Mouse (Mus musculus): ENCODE measurements around the gene Galns. TPM values are rescaled to one million over a fixed set of nuclear protein-coding genes. Genes with fewer than 3 reads are reported as not detected.

Gene Galns
- polyA plus RNA-seq, 1 experiment from 2014 or later = 6.4 TPM

DNA sequence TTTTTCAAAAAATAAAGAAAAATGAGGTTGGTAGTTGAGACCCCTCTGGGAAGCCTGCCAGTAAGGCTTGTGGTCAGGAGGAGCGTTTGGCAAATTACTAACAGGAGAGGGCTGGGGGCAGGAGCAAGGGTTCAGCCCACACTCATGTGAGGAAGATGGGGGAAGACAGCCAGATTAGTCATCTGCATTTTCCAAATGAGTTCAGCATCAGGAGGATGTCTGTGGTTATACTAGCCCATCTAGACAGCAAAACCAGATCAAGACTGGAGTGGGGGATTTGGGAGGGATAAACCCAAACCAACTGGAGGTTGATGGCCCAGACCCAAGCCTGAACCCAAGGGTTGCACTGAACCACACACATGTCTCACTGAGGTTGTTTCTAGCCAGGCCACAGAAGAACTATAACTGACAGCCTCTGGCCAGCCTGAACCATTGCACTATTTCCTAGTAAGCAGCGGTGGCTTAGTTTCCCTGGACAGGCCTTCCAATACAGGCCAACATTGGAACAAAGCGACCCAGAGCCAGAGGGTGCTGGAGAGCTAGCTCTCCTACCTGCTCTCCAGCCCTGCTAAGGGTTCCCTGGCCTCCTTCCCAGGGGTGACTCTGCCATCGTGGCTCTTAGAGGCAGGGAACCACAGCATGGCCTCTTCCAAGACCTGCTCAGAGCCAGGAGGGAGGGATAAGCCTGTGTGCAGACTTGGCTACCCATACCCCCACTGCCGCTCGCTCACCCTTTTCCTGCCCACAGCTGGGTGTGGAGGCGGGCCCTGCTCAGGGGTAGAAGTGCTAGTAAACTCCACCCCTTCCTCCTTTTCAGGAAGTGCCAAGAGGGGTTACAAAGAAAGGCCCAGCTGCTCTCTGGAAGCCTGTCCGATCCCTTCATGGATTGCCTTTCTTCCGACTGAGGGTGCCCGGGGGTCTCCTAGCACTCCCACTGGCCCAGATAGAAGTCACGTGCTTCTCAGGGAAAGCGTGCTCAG is 54.9 kb downstream of the Galns start:
- WGBS = 70% methylated on average over 12 of the region's 12 CpGs
- H3K4me3 ChIP-seq (ENCODE audit: low read depth, low read length) = no peak overlapping the region
- no peaks in the 10 kb centered on the region for H3K36me3 ChIP-seq (ENCODE audit: control insufficient read depth, insufficient read depth, low read length)
- no peaks in the 10 kb centered on the region for H3K4me1 ChIP-seq (ENCODE audit: control insufficient read depth, insufficient read depth, low read length)
- H3K4me2 ChIP-seq = no peak overlapping the region
- ATAC-seq (ENCODE audit: low FRiP score) (no peak), DNase-seq (ENCODE audit: low spot score, missing footprints) (peak; percentile 80)
- H3K27ac ChIP-seq (ENCODE audit: low read depth, low read length) = no peak overlapping the region
- peaks cover 5% of the 10 kb centered on the region for H3K27me3 ChIP-seq (ENCODE audit: control insufficient read depth, insufficient read depth, low read length)
- H3K9ac ChIP-seq (ENCODE audit: low read length) = no peak overlapping the region
- no peaks in the 10 kb centered on the region for H3K9me3 ChIP-seq (ENCODE audit: control insufficient read depth, low read length)

DNA sequence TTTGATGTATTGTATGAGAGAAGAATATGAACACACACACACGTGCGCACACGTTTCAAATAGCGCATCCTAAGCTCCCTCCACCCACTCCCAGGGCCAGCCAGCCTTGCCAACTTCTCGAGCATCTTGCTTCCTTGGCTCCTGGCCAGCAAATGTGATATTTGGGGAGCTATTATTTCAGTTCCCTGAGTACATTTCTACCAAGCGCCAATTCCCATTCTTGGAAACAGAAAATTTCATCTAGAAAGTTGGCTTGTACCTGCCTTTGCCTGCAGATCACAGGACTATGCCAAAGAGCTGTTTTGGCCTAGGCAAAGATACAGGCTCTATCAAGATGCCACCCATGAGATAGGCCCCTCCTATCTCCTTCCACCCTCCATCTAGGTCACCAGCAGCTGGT is 56.5 kb downstream of the Galns start:
- WGBS = 91% methylated on average over 6 of the region's 6 CpGs
- H3K27me3 ChIP-seq (ENCODE audit: control insufficient read depth, insufficient read depth, low read length) = peaks cover 21% of the 10 kb centered on the region
- no peak for ATAC-seq (ENCODE audit: low FRiP score)
- no peak overlapping the region for H3K4me3 ChIP-seq (ENCODE audit: low read depth, low read length)
- no peaks in the 10 kb centered on the region for H3K36me3 ChIP-seq (ENCODE audit: control insufficient read depth, insufficient read depth, low read length)
- H3K9ac ChIP-seq (ENCODE audit: low read length) = no peak overlapping the region
- no peaks in the 10 kb centered on the region for H3K9me3 ChIP-seq (ENCODE audit: control insufficient read depth, low read length)
- DNase-seq (ENCODE audit: low spot score, missing footprints) = no peak
- no peak overlapping the region for H3K4me2 ChIP-seq
- H3K4me1 ChIP-seq (ENCODE audit: control insufficient read depth, insufficient read depth, low read length) = peaks cover 4% of the 10 kb centered on the region; the same call in 1 of the 2 replicates
- H3K27ac ChIP-seq (ENCODE audit: low read depth, low read length) = no peak overlapping the region

DNA sequence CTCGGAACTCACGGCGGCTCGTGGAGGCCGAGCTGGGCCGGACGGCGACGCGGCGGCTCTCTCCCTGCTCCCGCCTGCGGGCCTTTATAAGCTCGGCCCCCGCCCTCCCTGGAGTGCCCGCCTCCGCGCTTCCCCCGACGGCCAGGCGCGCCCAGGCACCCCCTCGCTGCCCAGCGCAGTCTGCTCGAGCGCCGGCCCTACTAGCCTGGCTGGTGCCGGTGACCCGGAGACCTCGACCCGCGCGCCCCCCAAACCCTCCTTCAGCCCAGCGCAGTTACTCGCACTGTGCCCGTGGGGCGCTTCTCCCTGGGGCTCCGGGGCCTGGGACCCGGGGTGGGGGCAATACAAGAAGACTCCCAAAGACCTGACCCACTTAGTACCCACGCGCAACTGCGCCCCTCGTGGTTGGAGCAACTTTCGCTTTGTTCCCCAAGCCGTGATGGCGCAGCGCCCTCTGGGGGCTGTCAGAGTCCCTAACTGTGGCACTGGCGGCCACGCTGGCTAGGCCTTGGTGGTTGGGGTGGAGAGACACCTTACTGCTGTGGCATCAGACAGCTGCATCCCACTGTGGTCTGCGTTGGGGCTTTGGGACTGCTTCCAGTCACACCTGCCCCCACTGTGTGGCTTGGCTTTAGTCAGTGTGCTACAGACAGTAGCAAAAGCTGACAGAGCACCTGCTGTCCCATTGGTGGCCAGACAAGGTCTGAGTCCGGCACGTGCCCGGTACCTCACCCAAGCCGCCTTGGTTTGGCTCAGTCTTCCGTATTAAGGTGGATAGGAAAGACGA is 59.8 kb downstream of the Galns start, which contains the start of gene Piezo1:
Piezo1 (minus strand) TSS at position 65 of the 787 bp plus-strand sequence.
- DNase-seq (ENCODE audit: low spot score, missing footprints) (peak; percentile 97), ATAC-seq (ENCODE audit: low FRiP score) (peak; percentile 67)
- H3K4me2 ChIP-seq = peak within 1 kb of the TSS; percentile 68
- H3K4me3 ChIP-seq (ENCODE audit: low read depth, low read length) = peak within 1 kb of the TSS; percentile 41
- H3K27me3 ChIP-seq (ENCODE audit: control insufficient read depth, insufficient read depth, low read length) = peaks cover 21% of the 10 kb centered on the region
- H3K27ac ChIP-seq (ENCODE audit: low read depth, low read length) = no peak within 1 kb of the TSS
- peak within 1 kb of the TSS; percentile 59 for H3K9ac ChIP-seq (ENCODE audit: low read length)
- no peaks in the 10 kb centered on the region for H3K36me3 ChIP-seq (ENCODE audit: control insufficient read depth, insufficient read depth, low read length)
- WGBS = 11% methylated on average over 56 of the region's 56 CpGs
- H3K9me3 ChIP-seq (ENCODE audit: control insufficient read depth, low read length) = no peaks in the 10 kb centered on the region
- H3K4me1 ChIP-seq (ENCODE audit: control insufficient read depth, insufficient read depth, low read length) = peaks cover 4% of the 10 kb centered on the region

DNA sequence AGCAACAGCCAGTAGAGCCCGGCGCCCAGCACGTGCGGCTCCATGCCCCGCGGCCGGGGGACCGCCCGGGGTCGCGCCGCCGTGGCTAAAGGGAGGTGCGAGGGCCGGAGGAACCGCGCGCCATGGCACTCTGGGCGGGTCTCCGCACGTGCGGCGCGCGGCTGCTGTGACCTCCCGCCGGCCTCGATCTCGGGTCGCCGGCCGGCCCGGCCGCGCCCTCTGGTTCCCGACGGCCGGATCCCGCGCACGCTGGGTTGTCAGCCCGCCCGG is 60.3 kb downstream of the Galns start:
- peak overlapping the region; percentile 59 for H3K9ac ChIP-seq (ENCODE audit: low read length)
- H3K36me3 ChIP-seq (ENCODE audit: control insufficient read depth, insufficient read depth, low read length) = no peaks in the 10 kb centered on the region
- peaks cover 21% of the 10 kb centered on the region for H3K27me3 ChIP-seq (ENCODE audit: control insufficient read depth, insufficient read depth, low read length)
- ATAC-seq (ENCODE audit: low FRiP score) (peak; percentile 41; the same call in 1 of the 2 replicates), DNase-seq (ENCODE audit: low spot score, missing footprints) (no peak)
- peaks cover 4% of the 10 kb centered on the region for H3K4me1 ChIP-seq (ENCODE audit: control insufficient read depth, insufficient read depth, low read length)
- H3K9me3 ChIP-seq (ENCODE audit: control insufficient read depth, low read length) = no peaks in the 10 kb centered on the region
- WGBS = under 1% methylated on average over 42 of the region's 43 CpGs
- peak overlapping the region; percentile 41 for H3K4me3 ChIP-seq (ENCODE audit: low read depth, low read length)
- H3K27ac ChIP-seq (ENCODE audit: low read depth, low read length) = no peak overlapping the region
- peak overlapping the region; percentile 68 for H3K4me2 ChIP-seq

DNA sequence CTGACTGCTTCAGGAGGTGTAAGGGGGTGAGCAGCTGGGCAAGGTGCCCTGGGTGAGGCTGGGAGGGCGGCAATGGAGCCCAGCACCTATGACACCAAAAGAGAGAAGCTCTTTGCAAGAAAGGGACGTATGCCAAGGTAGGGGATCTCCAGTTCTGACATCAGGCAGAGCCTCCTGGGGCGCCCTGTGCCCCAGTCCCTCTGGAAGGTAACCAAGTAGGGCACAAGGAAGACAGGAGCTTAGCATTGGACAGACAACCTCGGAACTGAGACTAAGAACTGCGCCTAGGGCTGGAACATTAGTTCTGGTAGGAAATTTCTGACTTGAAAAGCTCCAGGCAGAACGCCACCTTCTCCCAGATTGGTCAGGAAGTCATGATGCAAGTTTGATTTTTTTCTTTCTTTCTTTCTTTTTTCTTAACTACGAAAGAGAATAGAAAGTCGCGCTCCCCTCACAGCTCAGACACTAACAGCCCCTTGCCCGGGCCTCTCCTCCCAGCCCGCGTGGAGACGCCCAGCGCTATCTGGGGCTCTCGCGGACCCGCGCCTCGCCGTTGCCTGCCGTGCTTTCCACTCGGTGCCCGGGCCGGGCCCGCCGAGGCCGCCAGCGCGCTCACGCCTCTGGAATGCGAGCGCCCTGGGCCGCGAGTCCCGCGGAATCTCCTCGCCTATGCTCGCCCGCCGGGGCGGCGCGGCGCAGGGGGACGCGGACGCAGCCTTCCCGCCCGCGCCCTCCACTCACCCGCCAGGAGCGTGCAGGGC is 60.8 kb downstream of the Galns start:
- ATAC-seq (ENCODE audit: low FRiP score) = peak; percentile 40; the same call in 1 of the 2 replicates
- 6% methylated on average over 39 of the region's 52 CpGs for WGBS
- DNase-seq (ENCODE audit: low spot score, missing footprints) = no peak
- Histone ChIP-seq H3K4me3 (ENCODE audit: low read depth, low read length) (peak overlapping the region; percentile 41), H3K9ac (ENCODE audit: low read length) (peak overlapping the region; percentile 59), H3K4me2 (peak overlapping the region; percentile 68), H3K36me3 (ENCODE audit: control insufficient read depth, insufficient read depth, low read length) (no peaks in the 10 kb centered on the region), H3K27ac (ENCODE audit: low read depth, low read length) (no peak overlapping the region), H3K9me3 (ENCODE audit: control insufficient read depth, low read length) (no peaks in the 10 kb centered on the region), H3K27me3 (ENCODE audit: control insufficient read depth, insufficient read depth, low read length) (peaks cover 21% of the 10 kb centered on the region), H3K4me1 (ENCODE audit: control insufficient read depth, insufficient read depth, low read length) (peaks cover 4% of the 10 kb centered on the region)

- no peaks in the 10 kb centered on the region for H3K9me3 ChIP-seq (ENCODE audit: control insufficient read depth, low read length)
- DNase-seq (ENCODE audit: low spot score, missing footprints) (no peak), ATAC-seq (ENCODE audit: low FRiP score) (no peak)
- no peak overlapping the region for H3K27ac ChIP-seq (ENCODE audit: low read depth, low read length)
- H3K4me3 ChIP-seq (ENCODE audit: low read depth, low read length) = no peak overlapping the region
- no peak overlapping the region for H3K9ac ChIP-seq (ENCODE audit: low read length)
- peaks cover 4% of the 10 kb centered on the region for H3K4me1 ChIP-seq (ENCODE audit: control insufficient read depth, insufficient read depth, low read length)
- no peaks in the 10 kb centered on the region for H3K36me3 ChIP-seq (ENCODE audit: control insufficient read depth, insufficient read depth, low read length)
- H3K4me2 ChIP-seq = no peak overlapping the region
- 94% methylated on average over 3 of the region's 3 CpGs for WGBS
- H3K27me3 ChIP-seq (ENCODE audit: control insufficient read depth, insufficient read depth, low read length) = peaks cover 21% of the 10 kb centered on the region
Measured at GRCm38 (mm10) chr8:122548891-122549439, 62.3 kb downstream of the Galns start.

DNA sequence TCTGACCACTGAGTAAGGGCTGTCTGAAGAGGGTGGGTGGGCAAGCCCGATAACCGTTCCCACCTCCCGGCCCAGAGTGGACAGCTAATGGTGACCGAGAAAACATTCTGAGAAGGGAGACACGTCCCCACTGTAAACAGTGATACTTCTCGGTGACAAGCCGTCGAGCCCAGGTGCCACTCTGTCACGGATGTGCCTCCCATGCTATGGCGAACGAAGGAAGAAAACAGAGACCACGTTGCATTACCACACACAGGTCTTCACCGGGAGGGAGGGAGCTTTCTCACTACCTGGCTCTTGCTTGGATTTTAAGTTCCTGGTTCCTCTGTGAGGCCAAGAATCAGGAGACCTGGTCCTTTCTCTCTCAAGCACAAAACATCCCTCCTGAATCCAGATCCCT is 62.9 kb downstream of the Galns start:
- H3K4me2 ChIP-seq = no peak overlapping the region
- no peak overlapping the region for H3K4me3 ChIP-seq (ENCODE audit: low read depth, low read length)
- no peaks in the 10 kb centered on the region for H3K9me3 ChIP-seq (ENCODE audit: control insufficient read depth, low read length)
- peaks cover 21% of the 10 kb centered on the region for H3K27me3 ChIP-seq (ENCODE audit: control insufficient read depth, insufficient read depth, low read length)
- no peak overlapping the region for H3K9ac ChIP-seq (ENCODE audit: low read length)
- H3K36me3 ChIP-seq (ENCODE audit: control insufficient read depth, insufficient read depth, low read length) = no peaks in the 10 kb centered on the region
- peaks cover 4% of the 10 kb centered on the region for H3K4me1 ChIP-seq (ENCODE audit: control insufficient read depth, insufficient read depth, low read length)
- DNase-seq (ENCODE audit: low spot score, missing footprints) (no peak), ATAC-seq (ENCODE audit: low FRiP score) (no peak)
- WGBS = 75% methylated on average over 13 of the region's 13 CpGs
- H3K27ac ChIP-seq (ENCODE audit: low read depth, low read length) = no peak overlapping the region

GRCm38 (mm10) chr8:122547815-122548214 is 63.4 kb downstream of the Galns start:
- Histone ChIP-seq H3K27ac (ENCODE audit: low read depth, low read length) (no peak overlapping the region; the same call in 1 of the 2 replicates), H3K9ac (ENCODE audit: low read length) (no peak overlapping the region), H3K36me3 (ENCODE audit: control insufficient read depth, insufficient read depth, low read length) (no peaks in the 10 kb centered on the region; the same call in 1 of the 2 replicates), H3K4me1 (ENCODE audit: control insufficient read depth, insufficient read depth, low read length) (peaks cover 4% of the 10 kb centered on the region), H3K9me3 (ENCODE audit: control insufficient read depth, low read length) (no peaks in the 10 kb centered on the region), H3K4me2 (no peak overlapping the region), H3K27me3 (ENCODE audit: control insufficient read depth, insufficient read depth, low read length) (peaks cover 21% of the 10 kb centered on the region), H3K4me3 (ENCODE audit: low read depth, low read length) (no peak overlapping the region)
- DNase-seq (ENCODE audit: low spot score, missing footprints) = no peak
- WGBS = 37% methylated on average over 5 of the region's 5 CpGs
- ATAC-seq (ENCODE audit: low FRiP score) = no peak

Measured in midbrain, embryonic 11.5 days (tissue).